Mouse (Mus musculus): ENCODE data around the gene Flrt2. TPM values are rescaled to one million over a fixed set of nuclear protein-coding genes. Genes with fewer than 3 reads are reported as not detected.

The Flrt2 gene
- total and polyA plus RNA-seq, 2 experiments = 0.07 to 0.65 TPM

- no peaks in the 10 kb centered on the region for H3K79me2 ChIP-seq (ENCODE audit: control insufficient read depth, insufficient read depth, low read length)
- peaks cover 2% of the 10 kb centered on the region; the same call in 1 of the 2 replicates for H3K4me1 ChIP-seq (ENCODE audit: control insufficient read depth, insufficient read depth, low read length)
- no peak for DNase-seq (ENCODE audit: extremely low read depth, low read depth, low spot score)
- no peaks in the 10 kb centered on the region; the same call in 1 of the 2 replicates for H3K27me3 ChIP-seq (ENCODE audit: control insufficient read depth, insufficient read depth, low read length)
- TF ChIP-seq POLR2A (IDR thresholded peaks at IDR 0.05; ENCODE audit: extremely low read depth, insufficient read depth, low read length) (no peak), CTCF (IDR thresholded peaks at IDR 0.05; ENCODE audit: low read depth, low read length) (no peak)
- 91% methylated on average over 2 of the region's 2 CpGs for WGBS
- no peak overlapping the region for H3K9ac ChIP-seq (ENCODE audit: low read depth, low read length)
- no peak overlapping the region for H3K27ac ChIP-seq (replicated peaks; ENCODE audit: insufficient read depth, low read depth, low read length)
- H3K4me3 ChIP-seq (ENCODE audit: insufficient read depth, low read depth, low read length) = no peak overlapping the region
- H3K36me3 ChIP-seq (ENCODE audit: control insufficient read depth, insufficient read depth, low read length) = no peaks in the 10 kb centered on the region
These were observed 56.7 kb downstream of the Flrt2 start for GRCm38 (mm10) chr12:95748760-95749159.

GRCm38 (mm10) chr12:95749248-95749647 is 57.2 kb downstream of the Flrt2 start:
- H3K4me1 ChIP-seq (ENCODE audit: control insufficient read depth, insufficient read depth, low read length) = peaks cover 2% of the 10 kb centered on the region; the same call in 1 of the 2 replicates
- peak; percentile 8 for DNase-seq (ENCODE audit: extremely low read depth, low read depth, low spot score)
- H3K27me3 ChIP-seq (ENCODE audit: control insufficient read depth, insufficient read depth, low read length) = no peaks in the 10 kb centered on the region; the same call in 1 of the 2 replicates
- TF ChIP-seq POLR2A (IDR thresholded peaks at IDR 0.05; ENCODE audit: extremely low read depth, insufficient read depth, low read length) (no peak), CTCF (IDR thresholded peaks at IDR 0.05; ENCODE audit: low read depth, low read length) (no peak)
- no peak overlapping the region for H3K9ac ChIP-seq (ENCODE audit: low read depth, low read length)
- H3K4me3 ChIP-seq (ENCODE audit: insufficient read depth, low read depth, low read length) = no peak overlapping the region
- no peaks in the 10 kb centered on the region for H3K36me3 ChIP-seq (ENCODE audit: control insufficient read depth, insufficient read depth, low read length)
- H3K79me2 ChIP-seq (ENCODE audit: control insufficient read depth, insufficient read depth, low read length) = no peaks in the 10 kb centered on the region
- H3K27ac ChIP-seq (replicated peaks; ENCODE audit: insufficient read depth, low read depth, low read length) = no peak overlapping the region
- 91% methylated on average over 2 of the region's 2 CpGs for WGBS

GRCm38 (mm10) chr12:95759212-95759746 is 67.3 kb downstream of the Flrt2 start:
- Histone ChIP-seq H3K36me3 (ENCODE audit: control insufficient read depth, insufficient read depth, low read length) (no peaks in the 10 kb centered on the region), H3K79me2 (ENCODE audit: control insufficient read depth, insufficient read depth, low read length) (no peaks in the 10 kb centered on the region), H3K27ac (replicated peaks; ENCODE audit: insufficient read depth, low read depth, low read length) (no peak overlapping the region), H3K4me1 (ENCODE audit: control insufficient read depth, insufficient read depth, low read length) (no peaks in the 10 kb centered on the region), H3K4me3 (ENCODE audit: insufficient read depth, low read depth, low read length) (no peak overlapping the region), H3K27me3 (ENCODE audit: control insufficient read depth, insufficient read depth, low read length) (no peaks in the 10 kb centered on the region), H3K9ac (ENCODE audit: low read depth, low read length) (no peak overlapping the region)
- peak; percentile 15 for DNase-seq (ENCODE audit: extremely low read depth, low read depth, low spot score)
- WGBS = 39% methylated on average over 5 of the region's 5 CpGs
- TF ChIP-seq CTCF (IDR thresholded peaks at IDR 0.05; ENCODE audit: low read depth, low read length) (no peak), POLR2A (IDR thresholded peaks at IDR 0.05; ENCODE audit: extremely low read depth, insufficient read depth, low read length) (no peak)

GRCm38 (mm10) chr12:95765255-95765654 is 73.2 kb downstream of the Flrt2 start:
- no peak for DNase-seq (ENCODE audit: extremely low read depth, low read depth, low spot score)
- 83% methylated on average over 4 of the region's 4 CpGs for WGBS
- Histone ChIP-seq H3K27me3 (ENCODE audit: control insufficient read depth, insufficient read depth, low read length) (no peaks in the 10 kb centered on the region), H3K4me1 (ENCODE audit: control insufficient read depth, insufficient read depth, low read length) (no peaks in the 10 kb centered on the region), H3K79me2 (ENCODE audit: control insufficient read depth, insufficient read depth, low read length) (no peaks in the 10 kb centered on the region), H3K4me3 (ENCODE audit: insufficient read depth, low read depth, low read length) (no peak overlapping the region), H3K9ac (ENCODE audit: low read depth, low read length) (no peak overlapping the region), H3K36me3 (ENCODE audit: control insufficient read depth, insufficient read depth, low read length) (no peaks in the 10 kb centered on the region), H3K27ac (replicated peaks; ENCODE audit: insufficient read depth, low read depth, low read length) (no peak overlapping the region)
- TF ChIP-seq POLR2A (IDR thresholded peaks at IDR 0.05; ENCODE audit: extremely low read depth, insufficient read depth, low read length) (no peak), CTCF (IDR thresholded peaks at IDR 0.05; ENCODE audit: low read depth, low read length) (no peak)

- H3K27ac ChIP-seq (replicated peaks; ENCODE audit: insufficient read depth, low read depth, low read length) = no peak overlapping the region
- H3K4me3 ChIP-seq (ENCODE audit: insufficient read depth, low read depth, low read length) = no peak overlapping the region
- WGBS = 86% methylated on average over 2 of the region's 2 CpGs
- H3K36me3 ChIP-seq (ENCODE audit: control insufficient read depth, insufficient read depth, low read length) = no peaks in the 10 kb centered on the region
- H3K4me1 ChIP-seq (ENCODE audit: control insufficient read depth, insufficient read depth, low read length) = no peaks in the 10 kb centered on the region
- no peaks in the 10 kb centered on the region for H3K79me2 ChIP-seq (ENCODE audit: control insufficient read depth, insufficient read depth, low read length)
- TF ChIP-seq POLR2A (IDR thresholded peaks at IDR 0.05; ENCODE audit: extremely low read depth, insufficient read depth, low read length) = no peak
- TF ChIP-seq CTCF (IDR thresholded peaks at IDR 0.05; ENCODE audit: low read depth, low read length) = no peak
- no peak overlapping the region for H3K9ac ChIP-seq (ENCODE audit: low read depth, low read length)
- no peaks in the 10 kb centered on the region for H3K27me3 ChIP-seq (ENCODE audit: control insufficient read depth, insufficient read depth, low read length)
- no peak for DNase-seq (ENCODE audit: extremely low read depth, low read depth, low spot score)
These were observed 77.0 kb downstream of the Flrt2 start for GRCm38 (mm10) chr12:95769041-95769440.

GRCm38 (mm10) chr12:95770251-95770650 is 78.2 kb downstream of the Flrt2 start:
- 75% methylated on average over 3 of the region's 3 CpGs for WGBS
- Histone ChIP-seq H3K4me1 (ENCODE audit: control insufficient read depth, insufficient read depth, low read length) (no peaks in the 10 kb centered on the region), H3K36me3 (ENCODE audit: control insufficient read depth, insufficient read depth, low read length) (no peaks in the 10 kb centered on the region), H3K9ac (ENCODE audit: low read depth, low read length) (no peak overlapping the region), H3K79me2 (ENCODE audit: control insufficient read depth, insufficient read depth, low read length) (no peaks in the 10 kb centered on the region), H3K4me3 (ENCODE audit: insufficient read depth, low read depth, low read length) (no peak overlapping the region), H3K27me3 (ENCODE audit: control insufficient read depth, insufficient read depth, low read length) (no peaks in the 10 kb centered on the region), H3K27ac (replicated peaks; ENCODE audit: insufficient read depth, low read depth, low read length) (no peak overlapping the region)
- TF ChIP-seq POLR2A (IDR thresholded peaks at IDR 0.05; ENCODE audit: extremely low read depth, insufficient read depth, low read length) = no peak
- TF ChIP-seq CTCF (IDR thresholded peaks at IDR 0.05; ENCODE audit: low read depth, low read length) = no peak
- DNase-seq (ENCODE audit: extremely low read depth, low read depth, low spot score) = no peak
